Mouse (Mus musculus) right cerebral cortex, adult 2 months (tissue): ENCODE results near the gene Slc8a3.
"Not testable (repeated sequence)": the region's sequence is repeated elsewhere in the genome, so short reads cannot be mapped to it uniquely, and the experiment has no call there.

Experiments used
- DNase-seq, 2 experiments: peaks; one replicate each; pipeline ENCODE4 v3.0.0; 2021 to 2022; ENCODE audit warnings: low spot score in 2 of 2

Gene Slc8a3

GRCm38 (mm10) chr12:81332875-81333421, at the start of gene Slc8a3:
Gene Slc8a3 (minus strand): TSS chr12:81333180.
- peak; percentile 66 for DNase-seq

GRCm38 (mm10) chr12:81379364-81379763, 46.4 kb upstream of the Slc8a3 start, which contains the start of gene Gm4787:
Gene Gm4787 (minus strand): TSS chr12:81379464.
- not testable (repeated sequence) for DNase-seq

DNA sequence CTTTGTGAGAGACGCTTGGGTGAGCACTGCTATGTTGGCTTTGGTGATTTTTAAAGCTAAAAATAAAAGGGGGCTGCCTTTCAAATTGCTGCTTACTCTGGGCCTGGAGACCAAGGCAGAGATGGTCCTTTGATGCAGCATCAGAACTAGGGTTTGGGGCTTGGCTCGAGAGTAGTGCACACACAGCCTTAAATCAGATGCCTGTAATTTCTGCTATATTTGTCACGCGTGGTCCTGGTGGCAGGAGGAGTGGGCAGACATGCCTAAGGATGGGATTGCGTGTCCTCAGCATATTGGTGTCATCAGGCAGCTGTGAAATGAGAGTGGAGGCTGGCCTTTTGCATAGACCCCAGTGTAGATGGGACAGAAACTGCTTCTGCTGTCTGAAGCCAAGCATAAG, 861 bp upstream of the Slc8a3 start:
- no peak for DNase-seq

- peak; percentile 70 to 71 for DNase-seq
Measured at GRCm38 (mm10) chr12:81331937-81332874, 774 bp downstream of the Slc8a3 start.

GRCm38 (mm10) chr12:81331046-81331638, 1.8 kb downstream of the Slc8a3 start:
- no peak for DNase-seq

DNA sequence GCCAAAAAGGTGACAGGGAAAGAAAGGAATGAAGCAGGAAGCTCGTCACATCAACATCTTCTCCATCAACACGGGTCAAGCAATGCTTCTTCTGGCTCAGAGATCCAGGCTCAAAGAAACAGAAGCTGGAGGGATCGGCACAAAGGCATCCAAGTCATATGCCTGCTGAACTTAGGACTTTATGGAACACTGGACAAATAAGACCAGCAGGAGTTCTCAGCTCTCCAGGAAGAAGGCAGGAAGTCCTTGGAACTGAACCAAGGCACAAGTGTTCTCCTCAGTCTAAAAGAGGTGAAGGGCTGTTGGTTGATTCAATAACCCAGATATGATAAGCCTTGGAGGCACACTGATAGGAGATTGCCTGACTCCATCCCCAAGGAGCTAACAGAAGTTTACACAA, 8.0 kb downstream of the Slc8a3 start:
- no peak for DNase-seq

DNA sequence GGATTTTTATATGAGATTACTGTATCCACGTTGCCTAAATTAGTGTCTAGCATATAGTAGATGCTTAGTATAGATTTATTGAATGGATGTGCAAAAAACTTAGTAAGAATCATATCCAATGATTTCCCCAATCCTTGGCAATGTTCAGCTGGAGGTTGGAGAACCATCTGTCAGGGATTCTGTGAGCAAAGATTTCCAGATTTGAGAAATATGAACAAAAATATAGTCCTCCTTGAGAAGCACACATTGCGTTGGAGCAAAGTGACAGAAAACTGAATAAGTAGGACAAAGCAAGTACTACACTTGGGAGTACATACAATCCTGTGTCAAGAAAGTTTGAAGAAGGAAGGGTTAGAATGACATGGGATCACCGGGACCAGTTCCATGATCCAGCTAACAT, 8.9 kb downstream of the Slc8a3 start:
- DNase-seq = peak; percentile 48

DNA sequence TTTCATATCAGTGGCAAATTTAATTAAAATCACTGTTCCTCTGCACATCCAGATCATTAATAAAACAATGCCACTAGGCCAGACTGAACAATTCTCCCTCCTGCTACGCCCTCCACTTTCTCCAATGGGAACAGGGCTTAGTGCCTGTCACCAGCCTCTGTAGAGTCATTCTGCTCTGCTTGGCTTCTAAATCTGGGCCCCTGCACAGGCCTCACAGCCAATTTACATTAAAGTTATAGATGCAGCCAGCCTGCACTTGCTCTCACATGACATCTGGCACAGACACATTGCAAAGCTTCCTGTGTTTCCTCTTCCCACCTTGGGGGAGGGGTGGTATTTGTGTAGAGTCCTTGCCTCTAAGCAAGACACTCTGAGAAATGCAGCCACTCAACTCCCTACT, 12.0 kb downstream of the Slc8a3 start:
- DNase-seq = no peak

- DNase-seq = no peak
Measured at GRCm38 (mm10) chr12:81317811-81318210, 15.2 kb downstream of the Slc8a3 start.

GRCm38 (mm10) chr12:81315953-81316352, 17.0 kb downstream of the Slc8a3 start:
- DNase-seq = no peak

GRCm38 (mm10) chr12:81303626-81304025, 29.4 kb downstream of the Slc8a3 start:
- no peak for DNase-seq

GRCm38 (mm10) chr12:81294613-81295012, 38.4 kb downstream of the Slc8a3 start:
- DNase-seq = peak in 1 of 2 experiments; percentile 6

DNA sequence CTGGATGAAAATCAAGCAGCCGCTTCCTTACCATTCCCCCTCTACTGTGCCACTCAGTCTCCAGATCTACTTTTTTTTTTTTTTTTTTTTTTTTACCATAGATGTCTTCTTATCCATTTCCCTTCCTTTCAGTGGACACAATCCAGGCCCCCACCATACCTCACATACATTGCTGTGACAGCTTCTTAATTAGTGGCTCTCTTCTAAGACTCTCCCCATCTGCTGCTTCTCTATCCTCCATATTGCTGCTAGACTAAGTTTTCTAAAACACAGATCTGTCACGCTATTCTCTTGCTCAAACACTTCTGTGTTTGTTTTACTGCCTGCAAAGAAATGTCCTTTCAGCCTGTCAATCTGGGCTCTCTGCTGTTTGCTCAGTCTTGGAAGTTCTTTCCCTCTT, 54.9 kb downstream of the Slc8a3 start:
- DNase-seq = no peak

GRCm38 (mm10) chr12:81274616-81275015, 58.4 kb downstream of the Slc8a3 start:
- no peak for DNase-seq

DNA sequence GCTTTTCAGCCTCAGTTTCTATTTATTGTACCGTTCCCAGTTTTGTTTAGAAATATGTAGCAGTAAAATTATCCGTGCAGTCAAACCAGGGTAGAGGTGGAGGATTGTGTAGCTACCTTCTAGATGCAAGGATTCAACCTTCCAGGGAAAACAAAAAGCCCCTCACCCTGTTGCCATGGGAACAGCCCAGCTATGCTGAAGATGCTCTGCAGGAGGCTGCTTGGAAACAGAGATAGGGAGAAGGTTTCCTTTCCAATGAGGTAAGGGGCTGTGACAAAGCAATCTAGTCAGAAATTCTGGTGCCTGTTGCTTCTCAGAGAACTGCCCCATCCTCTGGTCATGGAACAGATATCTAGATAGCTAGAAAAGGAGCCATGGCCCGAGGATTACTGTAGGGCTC, 59.6 kb downstream of the Slc8a3 start:
- DNase-seq = no peak

GRCm38 (mm10) chr12:81269246-81269645, 63.7 kb downstream of the Slc8a3 start:
- DNase-seq = no peak

DNA sequence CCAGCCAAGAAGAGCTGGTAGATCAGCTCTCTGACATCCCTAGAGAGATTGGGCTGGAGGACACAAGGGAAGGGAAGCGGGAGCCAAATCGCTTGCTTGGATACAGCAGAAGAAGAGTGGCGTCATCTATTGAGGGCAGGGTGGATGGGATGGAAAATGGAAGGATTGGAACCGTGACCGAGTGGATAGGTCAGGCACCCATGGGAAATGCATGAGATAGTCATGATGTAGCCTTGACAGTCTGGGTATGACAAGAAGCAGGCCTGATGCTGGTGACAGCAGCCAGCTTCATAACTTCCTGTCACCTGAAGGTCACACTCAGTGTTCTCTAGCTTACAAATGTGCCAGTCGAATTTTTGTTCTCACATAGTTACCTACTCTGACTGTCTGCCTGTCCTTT, 70.2 kb downstream of the Slc8a3 start:
- DNase-seq = no peak

GRCm38 (mm10) chr12:81258215-81258614, 74.8 kb downstream of the Slc8a3 start:
- DNase-seq = no peak

- DNase-seq = no peak
Measured at GRCm38 (mm10) chr12:81245411-81245810, 87.6 kb downstream of the Slc8a3 start.

GRCm38 (mm10) chr12:81244954-81245353, 88.0 kb downstream of the Slc8a3 start:
- peak; percentile 25 to 29 for DNase-seq

DNA sequence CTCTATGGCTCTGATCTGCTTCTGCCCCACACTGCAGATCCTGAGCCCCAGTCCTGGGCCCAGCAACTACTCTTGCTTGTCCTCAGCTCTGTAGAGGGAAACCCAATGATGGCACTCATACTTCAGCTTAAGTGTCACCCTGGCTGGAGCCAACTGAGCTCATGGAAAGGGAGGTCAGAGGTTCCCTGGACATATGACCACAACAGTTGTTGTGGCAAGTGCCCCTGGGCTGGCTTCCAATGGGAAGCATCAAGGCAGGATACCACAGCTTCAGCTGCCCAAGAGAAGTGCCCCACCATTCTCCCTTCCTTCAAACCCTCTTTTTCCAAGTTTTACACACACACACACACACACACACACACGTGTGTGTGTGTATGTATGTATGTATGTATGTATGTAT, 88.5 kb downstream of the Slc8a3 start:
- DNase-seq = no peak

- DNase-seq = no peak
Measured at GRCm38 (mm10) chr12:81241676-81242075, 91.3 kb downstream of the Slc8a3 start.

GRCm38 (mm10) chr12:81241096-81241495, 91.9 kb downstream of the Slc8a3 start:
- no peak for DNase-seq
